ENCODE assay signal across 8 mouse cellular contexts in the genomic region with DNA sequence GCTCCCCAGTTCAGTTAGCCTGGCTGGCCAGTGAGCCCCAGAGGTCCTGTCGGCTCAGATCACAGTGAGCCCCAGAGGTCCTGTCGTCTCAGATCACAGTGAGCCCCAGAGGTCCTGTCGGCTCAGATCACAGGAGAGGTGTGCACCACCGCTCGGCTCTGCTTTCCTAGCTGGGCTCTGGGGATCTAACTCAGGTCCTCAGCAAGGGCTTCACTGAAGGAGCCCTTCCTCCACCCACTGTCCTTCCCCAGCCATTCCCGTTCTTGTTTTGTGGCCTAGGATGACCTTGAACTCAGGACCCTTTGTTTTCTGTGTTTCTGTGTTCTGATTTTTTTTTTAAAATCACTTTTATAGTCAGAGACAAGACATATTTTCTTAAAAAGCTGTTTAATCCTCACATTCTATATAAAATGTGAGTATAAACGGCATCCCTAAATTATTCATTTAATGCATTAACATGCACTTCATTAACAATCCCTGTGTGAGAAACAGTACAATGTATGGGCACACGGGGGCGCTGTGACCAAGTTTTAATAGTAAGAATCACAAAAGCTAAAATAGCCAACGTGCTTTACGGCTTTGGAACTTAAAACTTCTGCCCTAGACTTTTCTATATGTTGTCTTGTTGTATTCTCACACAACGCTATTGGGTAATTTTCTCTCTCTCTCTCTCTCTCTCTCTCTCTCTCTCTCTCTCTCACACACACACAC. TPM values are rescaled to one million over a fixed set of nuclear protein-coding genes. Genes with fewer than 3 reads are reported as not detected.
DNase-seq lines count a peak whose midpoint lies in the region; ATAC-seq and TF ChIP-seq lines count a peak whose summit lies in the region.

No protein-coding gene starts in this region.

- no peaks in the 10 kb centered on the region for H3K36me3 ChIP-seq in forebrain, embryonic 14.5 days (ENCODE audit: control insufficient read depth, insufficient read depth, low read length)
- no peaks in the 10 kb centered on the region for H3K36me3 ChIP-seq in forebrain, embryonic 16.5 days (ENCODE audit: control insufficient read depth, insufficient read depth)

- no peaks in the 10 kb centered on the region for H3K27me3 ChIP-seq in forebrain, embryonic 14.5 days (replicated peaks; ENCODE audit: control insufficient read depth, insufficient read depth, low read length)
- H3K27me3 ChIP-seq in forebrain, embryonic 16.5 days (replicated peaks; ENCODE audit: control insufficient read depth, insufficient read depth, low read length): no peaks in the 10 kb centered on the region

- TF ChIP-seq CTCF in brain, embryonic 14.5 days (IDR thresholded peaks at IDR 0.05; ENCODE audit: borderline replicate concordance, extremely low read depth, insufficient read depth, insufficient read length): peak; percentile 53; the same call in 1 of the 2 replicates
- TF ChIP-seq CTCF in lung, adult 2 months (IDR thresholded peaks at IDR 0.05; ENCODE audit: insufficient read depth, low read length): no peak

- 0 out of 2 replicates have a peak, but pooled peaks have one; percentile 40 for ATAC-seq in forebrain, embryonic 14.5 days
- no peak for ATAC-seq in forebrain, embryonic 16.5 days
- peak; percentile 68; the same call in 1 of the 2 replicates for ATAC-seq in erythroblast, adult 5-6 weeks (replicated peaks; ENCODE audit: low FRiP score, poor library complexity, severe bottlenecking)

- H3K9me3 ChIP-seq in forebrain, embryonic 14.5 days (replicated peaks; ENCODE audit: control insufficient read depth, low read length): no peaks in the 10 kb centered on the region
- H3K9me3 ChIP-seq in forebrain, embryonic 16.5 days (ENCODE audit: control insufficient read depth, low read length): no peaks in the 10 kb centered on the region

- 49% methylated on average over 12 of the region's 12 CpGs for WGBS in forebrain, embryonic 14.5 days
- WGBS in forebrain, embryonic 16.5 days: 48% methylated on average over 12 of the region's 12 CpGs
- WGBS in lung, adult 2 months: 43% methylated on average over 12 of the region's 12 CpGs

- no peak overlapping the region for H3K4me3 ChIP-seq in forebrain, embryonic 14.5 days (ENCODE audit: low read depth, low read length)
- no peak overlapping the region for H3K4me3 ChIP-seq in forebrain, embryonic 16.5 days (replicated peaks; ENCODE audit: low read length)
- no peak overlapping the region for H3K4me3 ChIP-seq in lung, adult 2 months (replicated peaks; ENCODE audit: extremely low read depth, low read depth, low read length)

- H3K4me2 ChIP-seq in forebrain, embryonic 14.5 days (ENCODE audit: low read length): no peak overlapping the region
- no peak overlapping the region for H3K4me2 ChIP-seq in forebrain, embryonic 16.5 days (ENCODE audit: low read length)

- no peak overlapping the region for H3K9ac ChIP-seq in forebrain, embryonic 14.5 days (ENCODE audit: low read length)
- H3K9ac ChIP-seq in forebrain, embryonic 16.5 days (replicated peaks; ENCODE audit: low read depth, low read length): no peak overlapping the region

- H3K4me1 ChIP-seq in forebrain, embryonic 14.5 days (ENCODE audit: control insufficient read depth, insufficient read depth, low read length): no peaks in the 10 kb centered on the region
- H3K4me1 ChIP-seq in forebrain, embryonic 16.5 days (replicated peaks; ENCODE audit: control insufficient read depth, insufficient read depth, low read length): no peaks in the 10 kb centered on the region
- H3K4me1 ChIP-seq in lung, adult 2 months (ENCODE audit: control insufficient read depth, insufficient read depth, low read length): no peaks in the 10 kb centered on the region

- H3K27ac ChIP-seq in forebrain, embryonic 14.5 days (ENCODE audit: low read depth, low read length): no peak overlapping the region
- H3K27ac ChIP-seq in forebrain, embryonic 16.5 days (ENCODE audit: low read length): no peak overlapping the region

- no peak for TF ChIP-seq POLR2A in brain, embryonic 14.5 days (IDR thresholded peaks at IDR 0.05; ENCODE audit: borderline replicate concordance, extremely low read depth, insufficient read depth, insufficient read length, poor library complexity, severe bottlenecking)
- no peak for TF ChIP-seq POLR2A in lung, adult 2 months (IDR thresholded peaks at IDR 0.05; ENCODE audit: borderline replicate concordance, extremely low read depth, low read depth, low read length)

- peak; percentile 86 for DNase-seq in forebrain, embryonic 14.5 days (ENCODE audit: low spot score)
- peak; percentile 79 to 85 for DNase-seq in B cell, adult 2 months
- peak; percentile 80 for DNase-seq in brain, embryonic 14.5 days (ENCODE audit: low read depth)
- DNase-seq in kidney, postnatal 14 days: peak; percentile 59
- peak; percentile 37 for DNase-seq in lung, adult 2 months
- DNase-seq in right cerebral cortex, postnatal 4 days: peak; percentile 86

RNA-seq across cellular contexts. Expression of a gene that starts 16.1 kb away (rescaled TPM):
- polyA plus RNA-seq in forebrain, embryonic 14.5 days (2014; fragmentation: Nextera tagmentation; extraction: Ambion mirVana): not detected in 2 replicates
- not detected in 2 replicates for polyA plus RNA-seq in forebrain, embryonic 16.5 days (2015; fragmentation: Nextera tagmentation; extraction: Ambion mirVana)
- polyA plus RNA-seq in brain, embryonic 14.5 days (2012; rRNA removed): not detected in 2 replicates
- not detected in 2 replicates for total RNA-seq in erythroblast, adult 5-6 weeks (2015; ENCODE audit: low replicate concordance)
- total RNA-seq in erythroblast, adult 5-6 weeks (2017; ENCODE audit: low replicate concordance): not detected in 2 replicates
- polyA plus RNA-seq in lung, adult 2 months (2012; rRNA removed): not detected in 2 replicates
